Mouse (Mus musculus) liver, embryonic 14.5 days (tissue): ENCODE results near the gene F12.

Experiments used
- CTCF ChIP-seq: IDR thresholded peaks from 2 replicates; pipeline ENCODE4 v1.5.1; 2016; ENCODE audit warnings: antibody characterized with exemption, low read depth, control low read depth
- EP300 ChIP-seq: IDR thresholded peaks from 2 replicates; pipeline ENCODE4 v1.6.1; 2016; ENCODE audit warnings: antibody characterized with exemption, low read depth

GRCm38 (mm10) chr13:55407341-55407740 is 19.3 kb downstream of the F12 start:
- TF ChIP-seq CTCF, result no peak
- no peak for TF ChIP-seq EP300
